Mouse (Mus musculus) adrenal gland, postnatal 10 days (tissue): ENCODE data around the gene 1810010H24Rik. TPM values are rescaled to one million over a fixed set of nuclear protein-coding genes. Genes with fewer than 3 reads are reported as not detected.
"Not testable (repeated sequence)": the region's sequence is repeated elsewhere in the genome, so short reads cannot be mapped to it uniquely, and the experiment has no call there.

ENCODE experiments used
- DNase-seq: peaks from one replicate; pipeline ENCODE4 v3.0.0; 2021; ENCODE audit warnings: mixed read lengths
- long read RNA-seq, 2 experiments: library from polyadenylated mRNA; stranded (forward); transcript quantifications; one replicate each; pipeline ENCODE4 v2.0.0; 2021
- total RNA-seq, 2 experiments: library from RNA; stranded (reverse); gene quantifications; 2 replicates each; pipeline ENCODE4 v1.2.3; 2021

The 1810010H24Rik gene
- 1 to 10 TPM; 1.8 to 2.9 TPM for total RNA-seq
- long read RNA-seq, experiment 1, partial matches to known transcripts: 3 of 4 reads
- long read RNA-seq, experiment 1, other reads (novel, unspliced or antisense): 1 of 4 reads
- long read RNA-seq, experiment 2, partial matches to known transcripts: 3 of 3 reads
- long read RNA-seq, experiment 2, other reads (novel, unspliced or antisense): 0 of 3 reads

DNA sequence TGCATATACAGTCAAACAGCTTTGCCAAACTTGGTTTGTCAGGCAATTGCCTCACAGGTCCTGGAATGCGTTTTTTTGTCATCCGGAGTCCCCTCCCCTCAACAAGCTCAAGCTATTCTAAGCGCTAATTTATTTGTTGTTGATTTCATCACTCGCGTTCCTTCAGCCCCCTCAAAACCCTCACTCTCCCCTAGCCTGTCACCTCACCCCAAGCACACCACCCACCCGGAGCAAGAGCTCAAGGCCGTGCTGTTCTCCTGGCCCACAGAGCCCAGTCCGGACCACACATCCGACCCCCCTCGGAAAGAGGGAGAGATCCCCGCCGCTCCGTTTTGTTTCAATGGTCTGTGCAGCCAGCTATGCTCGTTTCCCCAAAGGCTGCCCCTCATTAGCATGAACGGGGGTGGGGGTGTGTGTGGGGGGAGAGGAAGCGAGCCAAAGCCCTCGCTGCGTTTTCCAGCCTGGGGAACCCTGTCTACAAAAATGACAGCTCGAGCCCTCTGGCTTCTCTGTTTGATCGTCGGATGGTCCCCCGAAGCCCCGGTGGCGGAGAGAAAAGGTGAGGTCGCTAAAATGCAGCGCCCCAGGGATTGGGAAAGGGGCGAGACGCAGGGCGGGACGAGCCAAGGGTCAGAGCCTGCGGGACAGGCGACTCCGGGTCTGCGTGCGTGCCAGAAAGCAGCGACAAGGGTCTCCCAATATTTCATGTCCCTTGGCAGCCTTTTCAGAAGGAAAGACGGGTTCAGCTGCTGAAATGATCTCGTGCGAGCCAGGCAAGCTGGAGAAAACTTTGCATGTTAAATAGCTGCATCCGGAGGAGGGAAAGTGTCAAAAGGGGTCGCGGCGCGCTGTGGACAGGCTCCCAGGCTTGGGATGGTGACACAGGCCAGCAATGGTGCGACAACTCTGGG lies at the start of gene 1810010H24Rik:
Gene 1810010H24Rik, plus strand, starts transcription at position 271 of the 911 bp plus-strand sequence.
- DNase-seq: peak; percentile 39

- DNase-seq: peak; percentile 81
These were observed 49.3 kb upstream of the 1810010H24Rik start for GRCm38 (mm10) chr11:106976194-106976593.

DNA sequence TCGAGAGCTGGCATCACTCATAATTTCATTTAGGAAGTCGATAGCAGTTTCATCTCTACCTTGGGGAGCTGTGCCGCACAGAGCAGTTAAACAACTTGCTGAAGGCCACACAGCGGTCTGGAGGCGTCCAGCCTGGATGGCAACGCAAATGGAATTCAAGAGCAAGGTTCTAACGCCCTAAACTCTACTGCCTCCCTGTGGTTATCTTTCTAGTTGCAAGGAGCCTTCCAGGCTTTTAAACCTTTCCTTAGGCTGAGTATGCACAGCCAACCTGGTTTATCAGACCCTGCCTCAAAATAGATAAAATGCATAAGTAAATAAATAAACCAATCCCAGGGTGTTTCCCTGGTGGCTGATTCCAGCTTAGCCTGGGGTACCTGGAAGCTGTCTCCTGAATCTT lies 45.0 kb upstream of the 1810010H24Rik start:
- peak; percentile 66 for DNase-seq

- DNase-seq: no peak
These were observed 43.7 kb upstream of the 1810010H24Rik start for GRCm38 (mm10) chr11:106981787-106982186.

DNA sequence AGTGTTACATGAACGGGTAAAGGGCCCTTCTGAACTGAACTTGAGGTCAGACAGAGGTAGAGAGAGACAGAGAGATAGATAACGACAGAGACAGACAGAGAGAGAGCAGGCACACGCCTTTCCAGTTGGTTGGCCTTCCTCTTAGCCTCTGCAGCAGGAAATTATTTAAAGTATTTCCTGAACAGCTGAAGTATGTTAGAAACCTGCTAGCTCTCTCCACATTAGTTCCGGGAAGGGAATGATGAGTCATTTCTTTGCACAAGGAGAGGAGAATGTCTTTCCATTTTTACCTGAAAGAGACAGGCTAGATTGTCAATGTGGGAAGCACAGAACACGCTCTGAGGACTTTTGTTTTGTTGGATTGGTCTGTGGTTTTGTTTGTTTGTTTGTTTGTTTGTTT lies 43.1 kb upstream of the 1810010H24Rik start:
- DNase-seq: no peak

DNA sequence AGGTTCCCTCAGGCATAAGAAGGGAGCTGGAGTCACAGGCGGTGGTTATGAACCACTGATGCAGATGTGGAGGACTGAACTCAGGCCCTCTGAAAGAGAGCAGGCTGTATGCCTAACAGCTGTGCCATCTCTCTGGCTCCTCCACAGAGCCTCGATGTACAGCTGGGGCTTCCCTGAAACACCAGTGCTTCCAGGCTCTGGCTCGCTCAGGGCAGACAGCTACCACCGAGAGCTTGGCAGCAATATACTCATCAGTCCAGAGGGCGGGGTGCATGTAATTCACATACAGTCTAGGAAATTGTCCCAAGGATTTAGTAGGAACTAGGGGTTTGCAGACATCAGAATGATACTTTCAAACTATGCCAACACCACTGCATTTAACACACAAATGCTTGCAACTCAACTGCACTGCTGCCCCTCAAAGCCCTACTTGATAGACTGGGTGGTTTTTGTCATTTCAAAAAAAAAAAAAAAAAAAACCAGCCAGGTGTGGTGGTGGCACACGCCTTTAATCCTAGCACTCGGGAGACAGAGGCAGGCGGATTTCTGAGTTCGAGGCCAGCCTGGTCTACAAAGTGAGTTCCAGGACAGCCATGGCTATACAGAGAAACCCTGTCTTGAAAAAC lies 39.4 kb upstream of the 1810010H24Rik start:
- not testable (repeated sequence) for DNase-seq

- DNase-seq: no peak
These were observed 38.1 kb upstream of the 1810010H24Rik start for GRCm38 (mm10) chr11:106987384-106987783.

DNA sequence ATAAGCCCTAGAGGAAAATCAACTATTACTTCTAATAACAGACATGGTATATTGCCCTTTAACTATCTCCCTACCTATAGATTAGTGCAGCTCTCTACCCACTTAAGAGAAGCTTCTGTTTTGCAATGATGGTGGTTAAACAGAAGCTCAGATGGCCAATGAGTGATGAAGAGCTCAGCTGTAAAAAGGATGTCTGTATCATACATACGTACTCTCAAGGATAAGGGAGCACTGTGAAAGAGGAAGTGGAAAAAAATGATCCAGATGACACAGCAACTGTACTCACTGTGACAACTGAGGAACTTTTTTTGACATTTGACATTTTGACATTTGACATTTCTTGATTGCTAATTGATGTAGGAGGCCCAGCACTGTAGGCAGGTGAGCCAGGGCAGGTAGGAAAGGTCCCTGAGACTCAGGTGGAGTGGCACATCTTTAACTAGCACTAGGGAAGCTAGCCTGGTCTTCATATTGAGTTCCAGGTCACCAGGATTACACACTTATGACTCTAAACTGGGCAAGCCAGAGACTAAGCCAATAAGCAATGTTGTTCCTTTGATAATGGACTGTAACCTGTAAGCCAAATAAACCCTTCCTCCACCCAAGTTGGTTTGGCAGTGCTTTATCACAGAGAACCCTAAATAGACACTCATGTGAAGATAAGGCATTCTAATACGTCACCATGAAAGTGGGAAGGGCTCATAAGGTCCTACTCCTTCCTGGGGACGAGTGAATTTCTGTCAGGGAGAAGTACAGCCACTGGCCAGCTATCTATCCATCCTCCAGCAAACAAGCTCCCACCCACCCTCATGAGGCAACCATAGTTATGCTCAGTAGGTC lies 31.0 kb upstream of the 1810010H24Rik start:
- no peak for DNase-seq

DNA sequence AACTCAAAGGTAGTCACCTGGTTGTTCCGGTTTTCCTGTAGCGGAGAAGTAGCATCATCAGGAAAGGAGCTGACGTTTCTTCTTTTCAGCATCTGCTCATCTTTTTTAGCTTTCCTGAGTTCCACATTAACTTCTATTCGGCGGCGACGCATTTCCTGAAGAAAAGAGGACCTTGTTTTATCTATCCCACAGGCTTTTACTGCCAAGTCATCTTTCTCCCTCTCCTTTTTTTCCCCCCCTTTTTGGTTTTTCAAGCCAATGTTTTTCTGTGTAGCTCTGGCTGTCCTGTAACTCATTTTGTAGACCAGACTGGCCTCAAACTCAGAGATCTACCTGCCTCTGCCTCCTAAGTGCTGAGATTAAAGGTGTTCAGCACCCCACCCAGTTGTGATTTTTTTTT lies 29.0 kb upstream of the 1810010H24Rik start:
- DNase-seq: not testable (repeated sequence)

- DNase-seq: no peak
These were observed 27.5 kb upstream of the 1810010H24Rik start for GRCm38 (mm10) chr11:106997976-106998375.

DNA sequence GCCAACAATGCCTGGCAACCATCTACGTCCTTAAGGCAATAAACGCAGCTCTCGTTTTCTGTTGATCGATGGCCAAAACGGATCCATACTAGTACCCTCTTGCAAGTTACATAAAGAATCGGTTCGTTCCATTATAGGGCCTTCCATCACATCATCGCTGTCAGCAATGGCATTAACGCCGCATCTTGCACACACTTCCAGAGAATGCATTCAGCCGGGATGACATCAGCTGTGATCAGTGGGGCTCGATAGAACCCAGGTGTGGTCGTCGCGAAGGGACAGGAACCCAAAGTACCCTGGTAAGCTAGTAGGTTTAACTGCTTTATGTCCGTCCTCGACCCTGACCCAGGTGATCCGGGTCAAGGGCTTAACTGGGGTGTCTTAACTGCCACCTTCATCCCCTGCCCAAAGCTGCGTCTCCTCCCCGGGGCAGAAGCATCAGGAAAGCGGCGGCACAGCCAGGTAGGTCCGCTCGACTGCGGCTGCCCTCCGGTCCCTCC lies 26.8 kb upstream of the 1810010H24Rik start:
- no peak for DNase-seq

DNA sequence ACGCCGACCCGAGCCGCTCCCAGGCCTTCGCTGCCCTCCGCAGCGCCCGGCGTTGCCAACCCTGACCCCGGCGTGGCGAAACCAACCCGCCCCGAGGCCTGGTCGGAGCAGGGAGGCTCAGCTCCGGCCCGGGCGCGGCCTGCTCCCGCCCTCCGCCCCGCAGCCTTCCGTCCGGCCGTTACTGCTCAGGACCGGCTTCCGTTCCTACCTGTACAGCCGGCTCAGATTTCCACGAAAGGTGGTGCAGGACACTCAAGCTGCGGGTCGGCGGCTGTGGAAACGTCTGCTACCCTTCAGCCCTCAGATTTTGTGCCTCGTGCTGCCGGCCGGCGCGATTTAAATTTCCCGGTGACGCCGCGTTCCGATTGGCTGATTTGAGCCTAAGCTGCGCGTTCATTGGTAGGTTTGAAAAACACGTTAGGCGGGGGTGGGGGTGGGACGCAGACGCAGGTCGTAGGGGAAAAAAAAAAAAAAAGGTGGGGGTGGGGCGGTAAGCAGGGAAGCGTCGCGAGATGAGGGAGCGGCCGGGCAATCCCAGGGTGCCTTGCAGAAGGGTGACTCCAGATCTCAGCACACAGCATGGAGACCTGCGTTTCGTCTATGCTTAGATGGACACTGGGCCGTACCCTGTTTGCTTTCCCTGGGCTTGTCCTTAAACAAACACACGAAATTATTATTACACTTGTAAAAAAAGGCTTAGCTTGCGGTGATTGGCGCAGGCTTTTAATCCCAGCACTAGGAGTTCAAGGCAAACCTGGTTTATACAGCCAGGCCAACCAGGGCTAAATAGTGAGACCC lies 26.1 kb upstream of the 1810010H24Rik start, which contains the start of gene Kpna2:
Gene Kpna2, minus strand, starts transcription at position 391 of the 798 bp plus-strand sequence.
- DNase-seq: peak; percentile 93

- DNase-seq: no peak
These were observed 25.4 kb upstream of the 1810010H24Rik start for GRCm38 (mm10) chr11:106999949-107000513.

DNA sequence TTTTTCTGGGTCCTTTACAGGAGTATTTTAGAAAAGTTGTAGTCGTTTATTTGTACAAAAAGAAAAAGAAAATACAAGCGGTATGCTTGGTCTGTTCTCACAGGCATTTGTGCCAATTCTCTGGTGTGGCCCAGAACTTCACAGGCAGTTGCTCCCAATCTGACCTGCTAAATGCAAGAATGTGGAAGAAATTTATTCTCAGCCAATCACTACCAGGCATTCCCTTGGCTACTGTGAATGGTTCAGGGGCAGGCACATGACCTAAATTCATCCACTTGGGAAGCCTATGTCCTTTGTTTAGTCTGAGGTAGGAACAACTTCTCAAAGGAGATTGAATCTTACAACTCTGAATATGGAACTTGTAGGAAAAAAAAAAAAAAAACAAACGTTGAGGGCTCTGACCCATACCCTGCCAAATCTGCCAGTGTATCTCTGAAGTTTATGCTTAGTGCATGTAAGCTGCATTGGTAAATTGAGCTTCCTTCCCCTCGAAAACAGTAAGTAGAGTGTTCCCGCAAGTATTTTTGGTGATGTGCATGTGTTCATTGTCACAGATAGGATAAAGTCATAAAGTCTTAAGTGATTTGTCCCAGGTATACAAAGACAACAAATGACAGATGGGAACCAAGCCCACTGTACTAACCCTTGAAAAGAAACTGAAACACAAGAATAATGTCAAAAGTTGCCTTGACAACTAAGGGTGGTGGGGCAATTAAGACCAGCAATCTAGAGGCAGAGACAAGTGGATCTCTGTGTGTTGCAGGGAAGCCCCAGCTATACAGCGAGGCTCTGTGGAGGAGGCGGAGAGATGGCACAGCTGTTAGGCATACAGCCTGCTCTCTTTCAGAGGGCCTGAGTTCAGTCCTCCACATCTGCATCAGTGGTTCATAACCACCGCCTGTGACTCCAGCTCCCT lies 23.5 kb upstream of the 1810010H24Rik start:
- no peak for DNase-seq

DNA sequence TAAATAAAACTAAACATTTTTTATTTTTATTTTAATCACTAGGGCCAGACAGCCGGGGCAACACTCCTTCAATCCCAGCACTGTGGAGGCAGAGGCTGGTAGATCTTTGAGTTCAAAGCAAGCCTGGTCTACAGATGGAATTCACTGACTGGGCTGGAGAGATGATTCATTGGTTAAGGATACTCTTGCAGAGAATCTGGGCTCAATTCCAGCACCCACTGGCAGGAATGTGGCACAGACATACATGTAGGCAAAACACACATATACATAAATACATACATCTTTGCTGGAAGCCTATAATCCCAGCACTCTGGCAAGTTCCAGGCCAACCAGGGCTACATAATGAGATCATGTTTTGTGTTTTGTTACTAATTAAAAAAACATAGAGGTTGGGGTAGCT lies 19.9 kb upstream of the 1810010H24Rik start:
- DNase-seq: peak; percentile 41

- DNase-seq: no peak
These were observed 15.0 kb upstream of the 1810010H24Rik start for GRCm38 (mm10) chr11:107010447-107010846.

DNA sequence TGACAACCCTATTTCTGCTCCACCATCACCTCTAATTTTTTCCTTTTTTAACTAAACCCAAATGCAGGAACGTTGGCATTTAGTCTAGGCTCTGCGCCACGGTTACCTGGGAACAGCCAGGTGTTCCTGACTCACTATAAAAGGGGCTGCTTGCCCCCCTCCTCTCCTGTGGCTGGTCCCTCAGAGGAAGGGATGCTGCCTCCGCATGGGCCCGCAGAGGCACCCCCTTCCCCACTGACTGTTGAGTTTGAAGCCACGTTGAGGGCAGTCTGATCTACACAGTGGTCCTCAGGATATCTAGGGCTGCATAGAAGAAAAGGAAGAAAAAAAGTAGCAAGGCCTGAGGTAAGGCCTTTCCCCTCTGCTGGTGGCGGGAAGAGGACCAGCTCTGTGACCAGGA lies 14.3 kb upstream of the 1810010H24Rik start:
- DNase-seq: no peak

- peak; percentile 28 for DNase-seq
These were observed 13.7 kb upstream of the 1810010H24Rik start for GRCm38 (mm10) chr11:107011669-107012323.
